Mouse (Mus musculus) testis, postnatal 14 days (tissue): ENCODE measurements at regions not wholly inside any gene's neighbourhood (a gene's known extent, or its start where the extent isn't known, plus 50 kb on each side); places are given as distances from the start of the nearest gene placed in this dataset.
A peak's percentile ranks its signal among the peaks of the same experiment; 100 is the strongest.
"Not testable (repeated sequence)": the region's sequence is repeated elsewhere in the genome, so short reads cannot be mapped to it uniquely, and the experiment has no call there.

Experiments used
- DNase-seq: peaks from one replicate; pipeline ENCODE4 v3.0.0; 2021; ENCODE audit warnings: low spot score

- DNase-seq = no peak
Measured at GRCm38 (mm10) chr5:117040878-117041277, 75.0 kb downstream of the Suds3 start.

DNA sequence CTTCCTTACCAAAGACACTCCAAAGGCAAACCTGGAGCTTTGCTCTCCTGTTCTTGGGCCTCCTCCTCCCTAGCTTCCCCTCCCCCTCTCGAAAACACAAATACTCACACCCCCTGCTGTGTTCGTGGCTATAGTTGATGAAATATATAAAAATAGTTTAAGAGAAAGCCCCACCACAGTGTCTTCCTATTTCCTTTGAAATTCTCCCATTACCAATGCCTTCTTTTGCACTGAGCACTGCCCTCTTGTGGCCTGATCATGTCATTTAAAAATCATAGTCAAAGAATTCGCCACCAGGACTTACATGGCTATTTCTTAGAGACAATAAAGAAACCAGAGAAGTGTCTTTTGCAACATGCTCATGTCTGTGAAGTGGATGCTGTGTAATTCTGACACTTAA lies 78.7 kb downstream of the Suds3 start:
- DNase-seq = no peak

DNA sequence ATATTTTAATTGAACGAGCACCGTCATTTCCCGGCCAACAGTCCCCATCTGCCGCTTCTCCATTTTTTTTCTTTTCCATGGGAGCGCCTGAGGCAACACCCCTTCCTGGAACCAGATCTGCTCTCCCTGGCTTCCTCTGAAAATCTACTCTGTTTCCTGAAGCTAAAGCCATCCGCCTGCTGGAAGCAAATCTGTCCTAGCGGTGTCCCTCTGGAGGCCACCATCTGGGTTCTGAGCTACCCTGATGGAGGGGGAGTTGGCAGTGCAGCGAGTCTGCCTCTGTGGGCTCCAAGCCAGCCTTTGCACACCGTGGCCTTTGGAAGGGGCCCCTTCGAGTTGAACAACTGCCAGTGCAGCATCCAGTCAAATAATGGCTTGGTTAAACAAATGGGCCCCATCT lies 83.8 kb downstream of the Suds3 start:
- DNase-seq = no peak

DNA sequence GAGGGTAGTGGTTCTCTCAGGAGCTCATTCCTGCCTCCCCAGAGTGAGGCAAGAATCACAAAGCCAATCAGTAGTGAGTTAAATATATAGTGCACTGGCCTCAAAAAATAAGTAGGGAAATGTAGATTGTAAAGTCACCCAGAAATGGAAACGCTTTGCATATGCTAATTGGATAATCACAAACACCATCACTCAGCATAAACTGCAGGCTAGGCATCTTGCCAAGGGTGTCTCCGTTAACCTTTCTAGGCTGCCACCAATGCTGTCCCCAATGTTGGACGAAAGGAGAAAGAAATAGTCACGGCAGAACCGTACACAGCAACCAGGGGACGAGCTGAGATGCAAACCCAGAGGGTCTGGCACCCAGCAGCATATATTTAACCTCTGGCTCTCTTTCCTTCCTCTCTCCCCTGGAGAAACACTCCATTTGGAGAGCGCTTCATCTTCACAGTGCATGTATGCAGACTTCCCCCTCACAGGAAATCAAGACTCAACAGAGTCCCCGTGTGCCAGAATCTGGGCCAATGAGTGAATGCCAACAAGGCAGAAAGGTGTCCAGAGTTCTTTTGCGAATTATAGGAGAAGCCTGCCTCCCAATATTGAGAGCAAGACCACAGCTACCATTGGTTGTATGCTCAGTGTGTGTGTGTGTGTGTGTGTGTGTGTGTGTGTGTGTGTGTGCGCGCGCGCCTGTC lies 90.1 kb downstream of the Suds3 start:
- DNase-seq = no peak

- DNase-seq = no peak
Measured at GRCm38 (mm10) chr5:117018419-117019150, 97.3 kb downstream of the Suds3 start.

DNA sequence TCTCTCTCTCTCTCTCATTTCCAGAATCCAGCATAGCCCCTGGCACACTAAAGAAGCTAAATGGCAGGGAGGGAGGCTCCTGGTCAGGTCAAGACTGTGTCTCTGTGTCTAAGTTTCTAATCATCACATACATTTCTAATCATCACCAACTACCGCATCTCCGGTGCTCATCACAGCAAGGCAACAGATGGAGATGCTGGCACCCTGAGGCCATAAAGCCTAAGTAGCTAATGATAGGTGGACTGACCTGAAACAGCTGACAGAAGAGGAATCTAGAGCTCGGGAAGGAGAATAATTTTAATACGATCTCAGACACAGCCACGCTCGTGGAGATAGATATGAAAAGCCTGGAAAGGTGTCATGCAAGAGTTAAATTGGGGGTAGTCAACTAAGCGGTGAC lies 104.8 kb downstream of the Suds3 start:
- DNase-seq = no peak

GRCm38 (mm10) chr5:117000770-117001201 lies 115.1 kb downstream of the Suds3 start:
- no peak for DNase-seq

GRCm38 (mm10) chr5:116994508-116994907 lies 121.4 kb downstream of the Suds3 start:
- DNase-seq = no peak

DNA sequence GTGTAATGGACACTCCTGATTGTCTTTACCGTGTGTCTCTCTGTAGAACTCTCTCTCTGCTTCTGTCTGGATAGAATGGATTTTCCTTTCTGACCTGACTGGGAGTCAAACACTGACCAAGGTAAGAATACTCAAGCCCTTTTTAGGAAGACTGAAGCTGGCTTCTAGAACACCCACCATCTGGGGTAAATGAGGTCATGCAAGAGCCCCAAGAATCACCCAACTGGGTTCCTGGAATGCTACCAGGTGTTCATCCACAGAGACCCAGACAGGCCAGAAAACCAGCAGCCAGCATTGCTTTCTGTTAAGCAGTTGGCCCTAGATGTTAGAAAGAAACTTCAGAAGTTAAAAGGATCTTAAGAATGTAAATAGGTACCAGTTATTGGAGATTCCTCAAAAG lies 122.2 kb downstream of the Suds3 start:
- DNase-seq = no peak

- DNase-seq = peak; percentile 7
Measured at GRCm38 (mm10) chr5:116991461-116991860, 124.5 kb downstream of the Suds3 start.

GRCm38 (mm10) chr5:116971474-116971873 lies 144.4 kb downstream of the Suds3 start:
- not testable (repeated sequence) for DNase-seq

- DNase-seq = no peak
Measured at GRCm38 (mm10) chr5:116964171-116964570, 151.7 kb downstream of the Suds3 start.

DNA sequence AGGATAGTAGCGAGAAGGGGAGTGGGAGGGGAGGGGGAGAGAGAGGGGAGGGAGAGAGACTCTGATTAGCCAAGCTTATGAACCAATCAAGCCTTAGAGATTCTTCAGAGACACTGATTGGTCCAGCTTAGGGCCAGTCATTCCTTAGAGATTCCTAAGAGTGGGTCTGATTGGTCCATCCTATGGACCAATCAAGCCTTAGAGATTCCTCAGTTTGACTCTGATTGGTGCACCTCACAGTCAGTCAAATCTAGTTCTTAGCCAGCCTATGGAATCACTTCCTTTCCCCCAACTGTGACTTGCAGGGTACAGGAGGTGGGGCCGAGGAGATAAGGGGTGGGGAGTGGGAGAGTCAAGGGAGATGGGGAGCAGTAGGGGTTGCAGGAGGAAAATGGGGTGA lies 152.8 kb downstream of the Suds3 start:
- peak; percentile 54 for DNase-seq

DNA sequence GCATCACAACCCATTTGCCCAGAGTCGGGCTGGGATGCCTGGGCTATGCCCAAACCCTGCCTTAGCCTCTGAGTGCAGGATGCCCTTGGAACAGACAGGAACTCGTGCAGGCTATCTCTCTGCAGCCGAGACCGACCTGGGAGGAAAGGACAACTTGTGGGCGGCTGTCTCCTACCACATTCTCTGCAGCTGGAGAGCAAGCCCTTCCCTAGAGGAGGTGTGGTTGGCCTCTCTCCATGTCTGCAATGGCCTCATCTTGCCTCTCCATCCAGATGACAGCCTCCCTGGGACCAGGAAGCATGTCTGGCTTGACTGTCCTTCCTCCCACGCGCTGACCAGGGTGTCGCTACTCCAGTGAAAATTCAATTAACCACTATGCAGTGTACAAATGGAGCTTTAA lies 155.9 kb downstream of the Suds3 start:
- DNase-seq = no peak

DNA sequence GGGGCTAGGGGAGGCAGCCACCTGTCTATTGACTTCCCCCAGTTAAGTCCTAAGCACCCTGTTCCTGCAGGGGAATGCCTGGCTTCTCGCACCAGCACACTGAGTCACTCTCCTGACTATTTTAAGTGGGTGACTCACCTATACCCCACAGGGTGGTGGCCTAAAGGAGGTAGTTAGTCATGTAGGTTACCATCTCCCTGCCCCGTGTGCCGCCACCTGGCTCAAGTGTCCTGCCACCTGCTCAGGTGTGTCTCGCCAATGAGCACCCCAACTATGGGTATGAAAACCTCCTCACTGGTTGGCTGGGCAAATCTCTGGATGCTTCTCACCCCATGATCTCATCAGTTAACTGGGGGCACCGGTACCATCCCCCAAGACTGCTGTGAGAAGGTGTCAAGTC lies 157.8 kb downstream of the Suds3 start:
- no peak for DNase-seq

GRCm38 (mm10) chr5:116956572-116956971 lies 159.3 kb downstream of the Suds3 start:
- DNase-seq = no peak

DNA sequence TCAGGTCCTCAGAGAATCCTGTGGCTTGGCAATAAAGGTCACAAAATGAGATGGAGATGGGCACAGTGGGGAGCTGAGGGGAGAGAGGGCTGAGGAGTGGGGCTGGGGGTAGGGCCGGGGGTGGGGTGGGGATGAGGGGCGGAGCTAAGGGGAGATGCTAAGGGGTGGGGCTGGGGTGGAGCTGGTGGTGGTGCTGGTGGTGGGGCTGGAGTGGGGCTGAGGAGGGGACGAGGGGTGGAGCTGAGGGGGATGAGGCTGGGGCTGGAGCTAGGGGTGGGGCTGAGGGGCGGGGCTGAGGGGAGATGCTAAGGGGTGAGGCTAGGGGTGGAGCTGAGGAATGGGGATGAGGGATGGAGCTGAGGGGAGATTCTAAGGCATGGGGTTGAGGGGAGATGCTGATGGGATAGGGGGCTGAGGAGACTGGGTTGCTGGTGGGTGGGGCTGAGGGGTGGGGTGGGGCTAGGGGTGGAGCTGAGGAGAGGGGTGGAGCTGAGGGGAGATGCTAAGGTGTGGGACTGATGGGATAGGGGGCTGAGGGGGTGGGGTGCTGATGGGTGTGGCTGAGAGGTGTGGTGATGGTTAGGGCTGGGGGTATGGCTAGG lies 165.5 kb downstream of the Suds3 start:
- no peak for DNase-seq

DNA sequence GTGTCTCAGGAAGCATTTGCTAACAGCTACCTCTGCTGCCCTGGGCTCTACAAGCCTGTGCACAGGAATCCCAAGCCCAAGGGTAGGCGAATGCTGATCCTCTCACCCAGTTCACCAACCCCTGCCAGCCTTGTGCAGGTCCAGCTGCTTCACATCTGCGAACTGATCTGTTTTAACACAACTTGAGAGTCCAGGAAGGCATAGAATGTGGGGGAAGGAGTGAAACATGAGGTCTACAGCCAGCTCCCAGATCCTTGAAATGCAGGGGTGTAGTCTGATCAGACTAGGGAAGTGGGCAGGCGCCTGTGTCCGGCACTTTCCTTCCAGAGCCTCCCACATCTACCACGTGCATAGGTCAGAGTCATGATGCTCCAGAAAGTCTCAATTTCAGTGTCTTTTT lies 181.3 kb downstream of the Suds3 start:
- DNase-seq = no peak

DNA sequence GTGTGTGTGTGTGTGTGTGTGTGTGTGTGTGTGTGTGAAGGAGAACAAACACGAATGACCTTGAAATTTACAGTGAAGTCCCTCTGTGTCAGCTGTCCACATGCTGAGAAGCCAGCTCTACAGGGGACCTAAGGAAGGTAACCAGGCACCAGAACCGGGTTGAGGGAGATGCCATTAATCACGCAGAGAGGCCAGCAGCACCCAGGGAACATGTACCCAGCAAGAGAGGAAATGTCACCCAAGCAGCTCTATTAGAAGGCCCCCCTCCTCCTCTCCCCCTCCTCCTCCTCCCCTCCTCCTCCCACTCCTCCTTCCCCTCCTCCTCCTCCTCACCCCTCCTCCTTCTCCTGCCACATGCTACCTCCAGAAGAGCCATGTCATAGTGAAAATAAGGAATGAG lies 181.8 kb downstream of the Suds3 start:
- DNase-seq = no peak

GRCm38 (mm10) chr5:116933105-116933504 lies 182.8 kb downstream of the Suds3 start:
- DNase-seq = no peak

DNA sequence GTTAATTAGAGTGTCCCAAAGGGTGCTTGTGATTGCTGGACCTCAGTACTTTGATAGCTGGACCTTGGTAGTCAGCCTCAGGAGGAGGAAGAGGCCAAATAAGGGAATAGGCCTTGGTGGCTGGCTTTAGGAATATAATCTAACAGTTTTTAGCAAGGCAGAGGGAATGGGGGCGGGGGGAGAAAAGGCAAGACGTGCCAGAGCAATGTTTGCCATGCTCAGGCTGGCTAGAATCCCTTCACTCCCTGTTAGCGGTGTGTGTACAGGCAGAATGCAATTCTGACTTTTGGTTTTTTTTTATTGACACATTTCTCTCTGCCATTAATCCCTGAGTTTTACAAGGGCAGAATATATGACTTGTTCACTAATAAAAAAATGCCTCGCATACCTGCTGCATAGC lies 192.2 kb downstream of the Suds3 start:
- no peak for DNase-seq

DNA sequence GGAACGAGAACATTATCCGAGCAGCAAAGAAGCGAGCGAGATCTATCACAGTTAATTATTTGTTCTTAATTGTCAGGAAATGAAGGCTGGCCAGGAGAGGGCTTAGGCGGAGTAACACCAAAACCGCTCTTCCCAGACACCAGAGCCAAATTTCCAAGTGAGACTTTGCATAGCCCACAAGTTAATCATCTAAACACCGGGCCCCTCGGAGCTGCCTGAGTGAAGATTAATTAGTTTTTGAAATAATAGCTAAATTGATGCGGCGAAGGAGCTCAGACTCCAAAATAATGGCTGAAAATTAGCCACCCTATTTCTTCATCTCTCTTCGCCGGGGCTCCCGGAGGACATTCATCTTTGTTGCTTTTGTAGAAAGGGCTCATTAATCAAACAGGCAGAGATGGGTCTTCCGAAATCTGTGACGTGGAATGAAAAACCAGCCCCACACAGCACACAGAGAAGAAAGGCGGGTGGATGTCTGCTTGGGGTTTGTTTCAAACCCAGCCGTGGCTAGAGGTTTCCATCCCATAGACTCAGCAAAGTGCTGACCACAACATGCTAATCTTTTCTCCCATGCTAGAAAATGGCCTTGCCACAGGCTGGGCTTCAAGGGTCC lies 193.7 kb downstream of the Suds3 start:
- no peak for DNase-seq

DNA sequence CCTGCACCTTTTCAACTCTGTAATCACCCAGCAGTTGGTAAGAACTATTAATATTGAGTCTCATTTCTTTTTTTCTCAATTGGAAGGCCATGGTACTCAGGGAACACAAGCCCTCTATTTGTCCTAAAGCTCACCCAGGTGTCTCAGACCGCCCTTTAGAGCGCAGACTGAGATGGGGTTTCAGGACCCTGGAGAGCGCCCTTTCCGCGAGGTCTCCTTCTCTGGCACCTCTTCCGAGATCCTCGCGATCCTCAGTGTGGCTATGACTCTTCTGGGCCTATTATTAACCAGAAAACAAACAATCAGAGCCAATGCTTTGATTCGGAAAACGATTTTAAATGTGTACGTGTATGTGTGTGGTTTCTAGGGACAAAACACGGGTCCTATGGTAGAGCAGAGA lies 201.0 kb downstream of the Suds3 start:
- DNase-seq = no peak
